18 mouse cellular contexts compared by ENCODE assay signal in genomic region chr2:171657125-171657524, GRCm38 (mm10).
"Had no signal": no experiment of that assay in that cellular context is flagged by ENCODE, and none has a peak within 500 bp of the region (broad histone marks: within the 10 kb centered on the region; RNA-seq: fewer than 3 reads in every experiment).

No protein-coding gene starts in this region.

- H3K27me3 ChIP-seq: liver, embryonic 12.5 days; midbrain, embryonic 15.5 days; neural tube, embryonic 13.5 days; neural tube, embryonic 15.5 days had no signal

- H3K4me1 ChIP-seq: liver, embryonic 12.5 days; midbrain, embryonic 15.5 days; neural tube, embryonic 15.5 days had no signal

- DNase-seq: lung, adult 18-20 months; lung, embryonic 14.5 days; lung, postnatal 10 days; lung, postnatal 4 days; retina, postnatal 1 day; right cerebral cortex, adult 18-20 months; right cerebral cortex, postnatal 25 days; right cerebral cortex, postnatal 4 days; spleen, adult 18-20 months; thymus, adult 18-20 months; thymus, postnatal 14 days; thymus, postnatal 36 days had no signal

- H3K9me3 ChIP-seq: liver, embryonic 12.5 days; midbrain, embryonic 15.5 days; neural tube, embryonic 13.5 days; neural tube, embryonic 15.5 days had no signal

- H3K4me2 ChIP-seq: liver, embryonic 12.5 days; lung, embryonic 14.5 days; midbrain, embryonic 15.5 days; neural tube, embryonic 13.5 days; neural tube, embryonic 15.5 days had no signal

- H3K9ac ChIP-seq: liver, embryonic 12.5 days; liver, embryonic 14.5 days; lung, embryonic 14.5 days; midbrain, embryonic 15.5 days; neural tube, embryonic 13.5 days; neural tube, embryonic 15.5 days had no signal

- H3K27ac ChIP-seq: liver, embryonic 12.5 days; liver, embryonic 14.5 days; midbrain, embryonic 15.5 days; neural tube, embryonic 13.5 days; neural tube, embryonic 15.5 days had no signal

- H3K36me3 ChIP-seq: liver, embryonic 12.5 days; midbrain, embryonic 15.5 days; neural tube, embryonic 13.5 days; neural tube, embryonic 15.5 days had no signal

- H3K4me3 ChIP-seq: liver, embryonic 12.5 days; midbrain, embryonic 15.5 days; myocyte; neural tube, embryonic 13.5 days; neural tube, embryonic 15.5 days had no signal

- ATAC-seq: liver, embryonic 12.5 days; midbrain, embryonic 15.5 days had no signal
